Mouse (Mus musculus) kidney, postnatal 10 days (tissue): ENCODE data around the gene Prune1.

Experiments used
- DNase-seq: peaks from one replicate; pipeline ENCODE4 v3.0.0; 2021; ENCODE audit warnings: mixed read lengths

The Prune1 gene

DNA sequence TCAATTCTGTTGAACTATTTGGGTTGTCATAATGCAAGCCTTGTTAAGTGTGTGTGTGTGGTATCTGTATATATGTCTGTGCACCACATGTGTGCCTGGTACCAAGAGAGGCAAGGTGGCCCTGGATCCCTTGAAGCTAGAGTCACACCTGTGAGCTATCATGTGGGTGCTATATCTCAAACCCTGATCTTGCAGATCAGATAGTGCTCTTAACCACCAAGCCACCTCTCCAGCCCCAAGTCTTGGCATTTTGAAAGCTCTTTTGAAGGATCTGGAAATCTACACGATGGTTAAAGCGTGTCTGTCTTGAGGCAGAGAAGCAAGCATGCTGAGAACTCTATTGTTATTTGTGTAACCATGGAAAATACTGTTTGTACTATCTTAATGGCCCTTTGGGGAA is 71.3 kb downstream of the Prune1 start:
- DNase-seq: no peak

DNA sequence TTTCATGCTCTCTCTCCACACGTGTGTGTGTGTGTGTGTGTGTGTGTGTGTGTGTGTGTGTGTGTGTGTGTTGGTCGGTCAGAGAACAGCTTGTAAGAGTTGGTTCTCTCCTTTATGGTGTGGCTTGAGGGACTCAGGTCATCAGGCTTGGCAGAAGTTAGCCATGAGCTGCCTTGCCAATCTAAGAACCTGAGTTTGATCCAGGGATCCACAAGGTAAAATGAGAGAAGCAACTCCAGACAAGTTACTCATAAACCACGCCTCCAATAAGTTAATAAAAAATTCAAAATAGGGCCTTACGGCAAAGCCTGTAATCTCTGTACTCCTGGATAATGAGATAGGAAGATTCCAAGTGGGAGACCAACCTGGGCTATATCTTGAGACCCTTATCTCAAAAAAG is 73.6 kb downstream of the Prune1 start:
- DNase-seq: no peak

DNA sequence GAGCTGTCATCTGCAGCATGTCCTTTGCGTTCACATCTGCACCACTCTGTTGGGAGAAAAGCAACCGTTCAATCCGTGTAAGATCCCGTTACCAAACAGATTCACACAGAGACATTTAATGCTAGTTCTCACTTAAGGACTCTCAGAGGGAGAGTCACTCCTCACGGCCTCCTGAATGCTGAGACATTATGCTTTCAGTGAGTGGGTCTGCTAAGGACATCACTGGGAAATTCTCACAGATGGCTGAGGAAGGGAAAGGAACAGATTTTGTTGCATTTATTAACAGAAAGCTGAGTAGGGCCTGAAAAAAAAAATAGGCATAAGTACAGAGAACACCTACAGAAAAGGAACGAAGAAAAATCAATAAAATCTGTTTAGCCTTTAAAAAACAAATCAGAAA is 78.0 kb downstream of the Prune1 start:
- no peak for DNase-seq
